Mouse (Mus musculus): ENCODE data around the gene Trank1. TPM values are rescaled to one million over a fixed set of nuclear protein-coding genes. Genes with fewer than 3 reads are reported as not detected.

The Trank1 gene
- polyA plus RNA-seq, 1 experiment from 2014 or later, result 17.8 TPM

GRCm38 (mm10) chr9:111313299-111313698, 1.8 kb downstream of the Trank1 start:
- peaks cover 3% of the 10 kb centered on the region; the same call in 1 of the 2 replicates for H3K9me3 ChIP-seq (ENCODE audit: control insufficient read depth, low read length)
- H3K9ac ChIP-seq (replicated peaks; ENCODE audit: low read depth, low read length), result no peak overlapping the region
- peaks cover 33% of the 10 kb centered on the region for H3K27me3 ChIP-seq (ENCODE audit: control insufficient read depth, insufficient read depth, low read length)
- no peak overlapping the region for H3K27ac ChIP-seq (ENCODE audit: low read depth, low read length)
- peak overlapping the region; percentile 63 for H3K4me2 ChIP-seq (ENCODE audit: low read depth, low read length)
- no peaks in the 10 kb centered on the region for H3K36me3 ChIP-seq (ENCODE audit: control insufficient read depth, insufficient read depth, low read length)
- no peak for ATAC-seq (ENCODE audit: low read depth)
- peak overlapping the region; percentile 58; the same call in 1 of the 2 replicates for H3K4me3 ChIP-seq (ENCODE audit: low read depth, low read length)
- no peaks in the 10 kb centered on the region for H3K4me1 ChIP-seq (ENCODE audit: control insufficient read depth, insufficient read depth, low read length)
- 17% methylated on average over 5 of the region's 6 CpGs for WGBS

- no peaks in the 10 kb centered on the region for H3K36me3 ChIP-seq (ENCODE audit: control insufficient read depth, insufficient read depth, low read length)
- H3K27me3 ChIP-seq (ENCODE audit: control insufficient read depth, insufficient read depth, low read length), result peaks cover 33% of the 10 kb centered on the region
- no peak for ATAC-seq (ENCODE audit: low read depth)
- H3K9me3 ChIP-seq (ENCODE audit: control insufficient read depth, low read length), result peaks cover 3% of the 10 kb centered on the region; the same call in 1 of the 2 replicates
- no peak overlapping the region for H3K4me2 ChIP-seq (ENCODE audit: low read depth, low read length)
- no peaks in the 10 kb centered on the region for H3K4me1 ChIP-seq (ENCODE audit: control insufficient read depth, insufficient read depth, low read length)
- H3K9ac ChIP-seq (replicated peaks; ENCODE audit: low read depth, low read length), result no peak overlapping the region
- H3K27ac ChIP-seq (ENCODE audit: low read depth, low read length), result no peak overlapping the region
- 21% methylated on average over 5 of the region's 5 CpGs for WGBS
- H3K4me3 ChIP-seq (ENCODE audit: low read depth, low read length), result no peak overlapping the region
These were observed 2.3 kb downstream of the Trank1 start for GRCm38 (mm10) chr9:111313793-111314192.

- ATAC-seq (ENCODE audit: low read depth), result no peak
- H3K4me3 ChIP-seq (ENCODE audit: low read depth, low read length), result no peak overlapping the region
- H3K27me3 ChIP-seq (ENCODE audit: control insufficient read depth, insufficient read depth, low read length), result peaks cover 33% of the 10 kb centered on the region
- H3K4me1 ChIP-seq (ENCODE audit: control insufficient read depth, insufficient read depth, low read length), result no peaks in the 10 kb centered on the region
- no peak overlapping the region for H3K9ac ChIP-seq (replicated peaks; ENCODE audit: low read depth, low read length)
- H3K4me2 ChIP-seq (ENCODE audit: low read depth, low read length), result no peak overlapping the region
- no peaks in the 10 kb centered on the region for H3K36me3 ChIP-seq (ENCODE audit: control insufficient read depth, insufficient read depth, low read length)
- peaks cover 3% of the 10 kb centered on the region; the same call in 1 of the 2 replicates for H3K9me3 ChIP-seq (ENCODE audit: control insufficient read depth, low read length)
- no peak overlapping the region for H3K27ac ChIP-seq (ENCODE audit: low read depth, low read length)
- 40% methylated on average over 5 of the region's 5 CpGs for WGBS
These were observed 2.7 kb downstream of the Trank1 start for GRCm38 (mm10) chr9:111314219-111314618.

GRCm38 (mm10) chr9:111320912-111321311, 9.4 kb downstream of the Trank1 start:
- H3K4me3 ChIP-seq (ENCODE audit: low read depth, low read length), result no peak overlapping the region
- no peak for ATAC-seq (ENCODE audit: low read depth)
- WGBS, result 84% methylated on average over 4 of the region's 4 CpGs
- H3K36me3 ChIP-seq (ENCODE audit: control insufficient read depth, insufficient read depth, low read length), result no peaks in the 10 kb centered on the region
- no peak overlapping the region for H3K27ac ChIP-seq (ENCODE audit: low read depth, low read length)
- H3K9ac ChIP-seq (replicated peaks; ENCODE audit: low read depth, low read length), result no peak overlapping the region
- H3K27me3 ChIP-seq (ENCODE audit: control insufficient read depth, insufficient read depth, low read length), result no peaks in the 10 kb centered on the region
- no peaks in the 10 kb centered on the region for H3K9me3 ChIP-seq (ENCODE audit: control insufficient read depth, low read length)
- no peak overlapping the region for H3K4me2 ChIP-seq (ENCODE audit: low read depth, low read length)
- H3K4me1 ChIP-seq (ENCODE audit: control insufficient read depth, insufficient read depth, low read length), result no peaks in the 10 kb centered on the region

- no peak for ATAC-seq (ENCODE audit: low read depth)
- H3K9me3 ChIP-seq (ENCODE audit: control insufficient read depth, low read length), result no peaks in the 10 kb centered on the region
- H3K27me3 ChIP-seq (ENCODE audit: control insufficient read depth, insufficient read depth, low read length), result no peaks in the 10 kb centered on the region
- no peak overlapping the region for H3K4me3 ChIP-seq (ENCODE audit: low read depth, low read length)
- no peak overlapping the region for H3K27ac ChIP-seq (ENCODE audit: low read depth, low read length)
- WGBS, result 83% methylated on average over 2 of the region's 2 CpGs
- H3K4me1 ChIP-seq (ENCODE audit: control insufficient read depth, insufficient read depth, low read length), result no peaks in the 10 kb centered on the region
- H3K36me3 ChIP-seq (ENCODE audit: control insufficient read depth, insufficient read depth, low read length), result no peaks in the 10 kb centered on the region
- no peak overlapping the region for H3K4me2 ChIP-seq (ENCODE audit: low read depth, low read length)
- H3K9ac ChIP-seq (replicated peaks; ENCODE audit: low read depth, low read length), result no peak overlapping the region
These were observed 13.3 kb downstream of the Trank1 start for GRCm38 (mm10) chr9:111324881-111325280.

- Histone ChIP-seq H3K4me2 (ENCODE audit: low read depth, low read length) (no peak overlapping the region), H3K9me3 (ENCODE audit: control insufficient read depth, low read length) (no peaks in the 10 kb centered on the region), H3K4me3 (ENCODE audit: low read depth, low read length) (no peak overlapping the region), H3K36me3 (ENCODE audit: control insufficient read depth, insufficient read depth, low read length) (no peaks in the 10 kb centered on the region), H3K4me1 (ENCODE audit: control insufficient read depth, insufficient read depth, low read length) (no peaks in the 10 kb centered on the region), H3K9ac (replicated peaks; ENCODE audit: low read depth, low read length) (no peak overlapping the region), H3K27ac (ENCODE audit: low read depth, low read length) (no peak overlapping the region), H3K27me3 (ENCODE audit: control insufficient read depth, insufficient read depth, low read length) (no peaks in the 10 kb centered on the region)
- no peak for ATAC-seq (ENCODE audit: low read depth)
- WGBS, result 90% methylated on average over 4 of the region's 4 CpGs
These were observed 18.3 kb downstream of the Trank1 start for GRCm38 (mm10) chr9:111329881-111330280.

GRCm38 (mm10) chr9:111333790-111334189, 22.3 kb downstream of the Trank1 start:
- 58% methylated on average over 2 of the region's 2 CpGs for WGBS
- Histone ChIP-seq H3K27me3 (ENCODE audit: control insufficient read depth, insufficient read depth, low read length) (no peaks in the 10 kb centered on the region), H3K9me3 (ENCODE audit: control insufficient read depth, low read length) (no peaks in the 10 kb centered on the region), H3K9ac (replicated peaks; ENCODE audit: low read depth, low read length) (no peak overlapping the region), H3K4me2 (ENCODE audit: low read depth, low read length) (no peak overlapping the region), H3K27ac (ENCODE audit: low read depth, low read length) (no peak overlapping the region), H3K36me3 (ENCODE audit: control insufficient read depth, insufficient read depth, low read length) (no peaks in the 10 kb centered on the region), H3K4me3 (ENCODE audit: low read depth, low read length) (no peak overlapping the region), H3K4me1 (ENCODE audit: control insufficient read depth, insufficient read depth, low read length) (no peaks in the 10 kb centered on the region)
- ATAC-seq (ENCODE audit: low read depth), result no peak

- no peaks in the 10 kb centered on the region for H3K27me3 ChIP-seq (ENCODE audit: control insufficient read depth, insufficient read depth, low read length)
- WGBS, result 71% methylated on average over 4 of the region's 4 CpGs
- no peaks in the 10 kb centered on the region for H3K4me1 ChIP-seq (ENCODE audit: control insufficient read depth, insufficient read depth, low read length)
- no peaks in the 10 kb centered on the region for H3K36me3 ChIP-seq (ENCODE audit: control insufficient read depth, insufficient read depth, low read length)
- H3K9ac ChIP-seq (replicated peaks; ENCODE audit: low read depth, low read length), result no peak overlapping the region
- H3K4me3 ChIP-seq (ENCODE audit: low read depth, low read length), result no peak overlapping the region
- H3K4me2 ChIP-seq (ENCODE audit: low read depth, low read length), result no peak overlapping the region
- no peak overlapping the region for H3K27ac ChIP-seq (ENCODE audit: low read depth, low read length)
- H3K9me3 ChIP-seq (ENCODE audit: control insufficient read depth, low read length), result no peaks in the 10 kb centered on the region
- no peak for ATAC-seq (ENCODE audit: low read depth)
These were observed 23.1 kb downstream of the Trank1 start for GRCm38 (mm10) chr9:111334555-111335164.

GRCm38 (mm10) chr9:111351233-111351632, 39.7 kb downstream of the Trank1 start:
- Histone ChIP-seq H3K9me3 (ENCODE audit: control insufficient read depth, low read length) (no peaks in the 10 kb centered on the region), H3K4me3 (ENCODE audit: low read depth, low read length) (no peak overlapping the region), H3K27ac (ENCODE audit: low read depth, low read length) (no peak overlapping the region), H3K27me3 (ENCODE audit: control insufficient read depth, insufficient read depth, low read length) (no peaks in the 10 kb centered on the region), H3K36me3 (ENCODE audit: control insufficient read depth, insufficient read depth, low read length) (no peaks in the 10 kb centered on the region), H3K9ac (replicated peaks; ENCODE audit: low read depth, low read length) (no peak overlapping the region), H3K4me1 (ENCODE audit: control insufficient read depth, insufficient read depth, low read length) (no peaks in the 10 kb centered on the region), H3K4me2 (ENCODE audit: low read depth, low read length) (no peak overlapping the region)
- WGBS, result 59% methylated on average over 7 of the region's 7 CpGs
- peak; percentile 56; the same call in 1 of the 2 replicates for ATAC-seq (ENCODE audit: low read depth)

All from neural tube, embryonic 14.5 days (tissue).